Mouse (Mus musculus) left cerebral cortex, adult 18-20 months (tissue): Measurements from ENCODE around the gene Arhgef26. TPM values are rescaled to one million over a fixed set of nuclear protein-coding genes. Genes with fewer than 3 reads are reported as not detected.
A peak's percentile ranks its signal among the peaks of the same experiment; 100 is the strongest.

Experiments
- DNase-seq, 2 experiments: peaks; one replicate each; pipeline ENCODE4 v3.0.0; 2021 to 2022; ENCODE audit warnings: low spot score in 2 of 2, mixed read lengths in 1 of 2
- total RNA-seq, 2 experiments: library from RNA; stranded (reverse); gene quantifications; 2 replicates each; pipeline ENCODE4 v1.2.3; 2021

Arhgef26 gene
- total RNA-seq, 2 experiments from 2014 or later: 19.7 to 24.9 TPM

- DNase-seq: no peak
Observed at GRCm38 (mm10) chr3:62380420-62380819, 42.3 kb downstream of the Arhgef26 start.

- no peak for DNase-seq
Observed at GRCm38 (mm10) chr3:62382853-62383252, 44.7 kb downstream of the Arhgef26 start.

- no peak for DNase-seq
Observed at GRCm38 (mm10) chr3:62392636-62393035, 54.5 kb downstream of the Arhgef26 start.

GRCm38 (mm10) chr3:62394284-62394683, 56.1 kb downstream of the Arhgef26 start:
- no peak for DNase-seq

- DNase-seq: no peak
Observed at GRCm38 (mm10) chr3:62395368-62395767, 57.2 kb downstream of the Arhgef26 start.

- DNase-seq: no peak
Observed at GRCm38 (mm10) chr3:62396109-62396508, 58.0 kb downstream of the Arhgef26 start.

GRCm38 (mm10) chr3:62398094-62398493, 60.0 kb downstream of the Arhgef26 start:
- no peak for DNase-seq

GRCm38 (mm10) chr3:62399826-62400746, 61.9 kb downstream of the Arhgef26 start:
- no peak for DNase-seq

- no peak for DNase-seq
Observed at GRCm38 (mm10) chr3:62402466-62402865, 64.3 kb downstream of the Arhgef26 start.

GRCm38 (mm10) chr3:62404477-62405246, 66.5 kb downstream of the Arhgef26 start:
- no peak for DNase-seq

- no peak for DNase-seq
Observed at GRCm38 (mm10) chr3:62409555-62410182, 71.5 kb downstream of the Arhgef26 start.

GRCm38 (mm10) chr3:62410491-62410890, 72.3 kb downstream of the Arhgef26 start:
- no peak for DNase-seq

- DNase-seq: peak; percentile 47 to 61
Observed at GRCm38 (mm10) chr3:62412704-62413103, 74.6 kb downstream of the Arhgef26 start.

- no peak for DNase-seq
Observed at GRCm38 (mm10) chr3:62414926-62415325, 76.8 kb downstream of the Arhgef26 start.

GRCm38 (mm10) chr3:62417458-62417857, 79.3 kb downstream of the Arhgef26 start:
- no peak for DNase-seq

- DNase-seq: no peak
Observed at GRCm38 (mm10) chr3:62418387-62419138, 80.4 kb downstream of the Arhgef26 start.

- DNase-seq: no peak
Observed at GRCm38 (mm10) chr3:62433675-62434074, 95.5 kb downstream of the Arhgef26 start.

- no peak for DNase-seq
Observed at GRCm38 (mm10) chr3:62435923-62436322, 97.8 kb downstream of the Arhgef26 start.

- DNase-seq: no peak
Observed at GRCm38 (mm10) chr3:62440431-62440969, 102.4 kb downstream of the Arhgef26 start.

- no peak for DNase-seq
Observed at GRCm38 (mm10) chr3:62443582-62444194, 105.5 kb downstream of the Arhgef26 start.
